Comparison of ENCODE assay signal across 22 mouse cellular contexts in the genomic region with DNA sequence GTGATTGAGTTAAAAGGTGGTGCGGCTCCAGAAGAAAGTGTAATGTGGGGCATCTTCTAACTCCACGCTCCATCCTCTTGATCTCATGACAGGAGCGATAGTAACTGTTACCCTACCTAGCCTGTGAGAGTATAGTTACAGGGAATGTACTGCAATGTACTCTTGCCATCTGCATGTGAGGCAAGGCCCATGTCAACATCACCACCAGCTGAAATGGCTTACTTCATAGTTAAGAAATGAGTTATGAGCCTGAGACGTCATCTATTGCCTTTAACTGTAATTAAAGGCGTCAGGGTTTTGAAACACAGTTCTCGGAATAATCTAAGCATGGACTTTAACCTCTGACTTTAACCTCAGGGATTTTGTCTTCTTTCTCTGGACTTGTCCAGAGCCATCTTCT. TPM values are rescaled to one million over a fixed set of nuclear protein-coding genes. Genes with fewer than 3 reads are reported as not detected.
A peak's percentile ranks its signal among the peaks of the same experiment; 100 is the strongest.
DNase-seq lines count a peak whose midpoint lies in the region; ATAC-seq and TF ChIP-seq lines count a peak whose summit lies in the region.
"Had no signal": no experiment of that assay in that cellular context is flagged by ENCODE, and none has a peak within 500 bp of the region (broad histone marks: within the 10 kb centered on the region; RNA-seq: fewer than 3 reads in every experiment).

No protein-coding gene starts in this region.

- no peak overlapping the region for H3K4me3 ChIP-seq in intestine, embryonic 16.5 days (ENCODE audit: low read length)
- no peak overlapping the region for H3K4me3 ChIP-seq in intestine, embryonic 15.5 days (replicated peaks)
- no peak overlapping the region for H3K4me3 ChIP-seq in intestine, postnatal 0 days (ENCODE audit: low read depth, low read length)
- H3K4me3 ChIP-seq: embryonic facial prominence, embryonic 13.5 days; embryonic facial prominence, embryonic 15.5 days; erythroblast, embryonic 14.5 days; forebrain, embryonic 13.5 days; forebrain, embryonic 15.5 days had no signal

- TF ChIP-seq CTCF in intestine, postnatal 0 days (IDR thresholded peaks at IDR 0.05; ENCODE audit: low read depth): no peak

- H3K9me3 ChIP-seq in intestine, embryonic 16.5 days (ENCODE audit: control insufficient read depth, low read length): no peaks in the 10 kb centered on the region
- H3K9me3 ChIP-seq in intestine, embryonic 15.5 days: no peaks in the 10 kb centered on the region
- H3K9me3 ChIP-seq in intestine, postnatal 0 days (ENCODE audit: control insufficient read depth): no peaks in the 10 kb centered on the region
- H3K9me3 ChIP-seq: embryonic facial prominence, embryonic 13.5 days; embryonic facial prominence, embryonic 15.5 days; forebrain, embryonic 13.5 days; forebrain, embryonic 15.5 days had no signal

- H3K36me3 ChIP-seq in intestine, embryonic 16.5 days (ENCODE audit: control insufficient read depth, insufficient read depth, low read length): no peaks in the 10 kb centered on the region
- H3K36me3 ChIP-seq in intestine, embryonic 15.5 days: no peaks in the 10 kb centered on the region
- H3K36me3 ChIP-seq in intestine, postnatal 0 days (ENCODE audit: control insufficient read depth, insufficient read depth): no peaks in the 10 kb centered on the region
- H3K36me3 ChIP-seq: embryonic facial prominence, embryonic 13.5 days; embryonic facial prominence, embryonic 15.5 days; forebrain, embryonic 15.5 days had no signal

- ATAC-seq in intestine, embryonic 16.5 days: peak; percentile 44; the same call in 1 of the 2 replicates
- ATAC-seq in intestine, embryonic 15.5 days: no peak
- peak; percentile 91 for ATAC-seq in intestine, postnatal 0 days
- ATAC-seq: forebrain, embryonic 13.5 days; forebrain, embryonic 15.5 days; forebrain, postnatal 0 days had no signal

- peak; percentile 37 for DNase-seq in fat pad, adult 2 months (ENCODE audit: extremely low read depth, low read depth, low spot score)
- DNase-seq in right cerebral cortex, postnatal 4 days: no peak
- DNase-seq: adrenal gland, adult 2 months; adrenal gland, postnatal 10 days; adrenal gland, postnatal 25 days; B cell, adult 2 months; cerebellum, adult 11 months; cerebellum, adult 18-20 months; cerebellum, adult 8-10 months; cerebellum, adult 9-11 months; cerebellum, postnatal 14 days; cerebellum, postnatal 36 days; embryo, embryonic 11 days; forebrain, postnatal 0 days had no signal

- H3K9ac ChIP-seq in intestine, embryonic 16.5 days (ENCODE audit: low read depth, low read length): no peak overlapping the region
- H3K9ac ChIP-seq in intestine, embryonic 15.5 days: no peak overlapping the region
- no peak overlapping the region for H3K9ac ChIP-seq in intestine, postnatal 0 days (ENCODE audit: low read depth, low read length)
- H3K9ac ChIP-seq: embryonic facial prominence, embryonic 13.5 days; embryonic facial prominence, embryonic 15.5 days; forebrain, embryonic 13.5 days; forebrain, embryonic 15.5 days; forebrain, postnatal 0 days had no signal

- no peak overlapping the region for H3K27ac ChIP-seq in intestine, embryonic 16.5 days (ENCODE audit: low read length)
- H3K27ac ChIP-seq in intestine, embryonic 15.5 days: no peak overlapping the region
- no peak overlapping the region for H3K27ac ChIP-seq in intestine, postnatal 0 days (ENCODE audit: low read depth, low read length)
- H3K27ac ChIP-seq: embryonic facial prominence, embryonic 13.5 days; embryonic facial prominence, embryonic 15.5 days; forebrain, embryonic 13.5 days; forebrain, embryonic 15.5 days had no signal

- no peak overlapping the region for H3K4me2 ChIP-seq in intestine, embryonic 16.5 days (ENCODE audit: low read depth, low read length)
- no peak overlapping the region for H3K4me2 ChIP-seq in intestine, embryonic 15.5 days (replicated peaks)
- no peak overlapping the region for H3K4me2 ChIP-seq in intestine, postnatal 0 days (replicated peaks; ENCODE audit: low read depth)
- H3K4me2 ChIP-seq: embryonic facial prominence, embryonic 13.5 days; embryonic facial prominence, embryonic 15.5 days; forebrain, embryonic 13.5 days; forebrain, embryonic 15.5 days had no signal

- H3K4me1 ChIP-seq in intestine, embryonic 16.5 days (ENCODE audit: control insufficient read depth, insufficient read depth, low read length): no peaks in the 10 kb centered on the region
- H3K4me1 ChIP-seq in intestine, embryonic 15.5 days (replicated peaks): no peaks in the 10 kb centered on the region
- H3K4me1 ChIP-seq in intestine, postnatal 0 days (replicated peaks; ENCODE audit: control insufficient read depth, insufficient read depth, low read length): no peaks in the 10 kb centered on the region
- H3K4me1 ChIP-seq: embryonic facial prominence, embryonic 13.5 days; embryonic facial prominence, embryonic 15.5 days; forebrain, embryonic 13.5 days; forebrain, embryonic 15.5 days had no signal

- WGBS in intestine, embryonic 16.5 days: 73% methylated on average over 6 of the region's 6 CpGs
- WGBS in intestine, embryonic 15.5 days: 69% methylated on average over 6 of the region's 6 CpGs
- 51% methylated on average over 6 of the region's 6 CpGs for WGBS in intestine, postnatal 0 days

- H3K27me3 ChIP-seq in intestine, embryonic 16.5 days (replicated peaks; ENCODE audit: control insufficient read depth, insufficient read depth, low read length): no peaks in the 10 kb centered on the region
- no peaks in the 10 kb centered on the region for H3K27me3 ChIP-seq in intestine, embryonic 15.5 days (replicated peaks)
- no peaks in the 10 kb centered on the region for H3K27me3 ChIP-seq in intestine, postnatal 0 days (replicated peaks; ENCODE audit: control insufficient read depth, insufficient read depth, low read length)
- H3K27me3 ChIP-seq: embryonic facial prominence, embryonic 13.5 days; embryonic facial prominence, embryonic 15.5 days; forebrain, embryonic 13.5 days; forebrain, embryonic 15.5 days had no signal

RNA-seq across cellular contexts. Expression of gene Slc5a8, which starts 11.2 kb away (rescaled TPM):
- polyA plus RNA-seq in intestine, embryonic 16.5 days (2015; fragmentation: Nextera tagmentation; extraction: Ambion mirVana): 2.2 and 2.5 TPM in 2 replicates
- 0.97 and 1.4 TPM in 2 replicates for polyA plus RNA-seq in intestine, embryonic 15.5 days (2015; fragmentation: Nextera tagmentation; extraction: Ambion mirVana)
- 3.3 and 4.9 TPM in 2 replicates for polyA plus RNA-seq in intestine, postnatal 0 days (2015; fragmentation: Nextera tagmentation; extraction: Ambion mirVana)
- polyA plus RNA-seq: erythroblast, embryonic 14.5 days; forebrain, embryonic 13.5 days had no signal
